Mouse (Mus musculus): ENCODE measurements around the gene Zcchc2.

DNA sequence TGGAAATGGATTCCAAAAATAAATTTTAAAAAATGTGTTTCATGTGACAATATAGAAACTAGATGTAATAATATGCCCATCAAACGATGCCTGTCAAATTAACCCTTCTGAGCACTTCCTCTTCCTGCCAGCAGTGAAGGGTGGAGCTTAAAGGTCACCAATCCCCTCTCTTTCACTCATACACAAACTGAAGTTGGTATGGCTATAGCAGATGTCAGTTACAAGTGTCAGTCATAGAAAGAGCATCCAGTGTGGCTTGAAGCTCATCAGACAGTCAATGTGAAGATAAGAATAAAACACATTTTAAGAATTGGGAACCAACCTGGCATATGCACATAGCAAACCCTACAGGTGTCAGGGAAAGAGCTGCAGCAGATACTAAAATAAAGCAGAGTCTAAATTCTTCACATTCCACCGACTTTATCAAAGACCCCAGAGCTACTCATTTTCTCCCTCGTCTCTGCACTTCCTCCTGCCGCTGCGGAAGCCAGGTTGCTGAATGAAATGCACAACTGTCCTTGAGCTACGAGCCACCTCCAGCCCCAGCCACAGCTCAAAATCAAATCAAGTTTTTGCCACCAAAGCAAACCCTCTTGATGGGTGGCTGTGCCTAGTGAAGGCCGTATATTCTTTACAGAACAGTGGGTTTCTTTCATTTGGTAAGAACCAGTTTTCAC lies 79.8 kb downstream of the Zcchc2 start:
- no peak for TF ChIP-seq POLR2A (IDR thresholded peaks at IDR 0.05; ENCODE audit: borderline replicate concordance, insufficient read depth, low read length)
- no peak for TF ChIP-seq CTCF (IDR thresholded peaks at IDR 0.05; ENCODE audit: borderline replicate concordance, insufficient read depth, low read depth, low read length)
